Comparison of ENCODE assay signal across 8 mouse cellular contexts in the genomic region with DNA sequence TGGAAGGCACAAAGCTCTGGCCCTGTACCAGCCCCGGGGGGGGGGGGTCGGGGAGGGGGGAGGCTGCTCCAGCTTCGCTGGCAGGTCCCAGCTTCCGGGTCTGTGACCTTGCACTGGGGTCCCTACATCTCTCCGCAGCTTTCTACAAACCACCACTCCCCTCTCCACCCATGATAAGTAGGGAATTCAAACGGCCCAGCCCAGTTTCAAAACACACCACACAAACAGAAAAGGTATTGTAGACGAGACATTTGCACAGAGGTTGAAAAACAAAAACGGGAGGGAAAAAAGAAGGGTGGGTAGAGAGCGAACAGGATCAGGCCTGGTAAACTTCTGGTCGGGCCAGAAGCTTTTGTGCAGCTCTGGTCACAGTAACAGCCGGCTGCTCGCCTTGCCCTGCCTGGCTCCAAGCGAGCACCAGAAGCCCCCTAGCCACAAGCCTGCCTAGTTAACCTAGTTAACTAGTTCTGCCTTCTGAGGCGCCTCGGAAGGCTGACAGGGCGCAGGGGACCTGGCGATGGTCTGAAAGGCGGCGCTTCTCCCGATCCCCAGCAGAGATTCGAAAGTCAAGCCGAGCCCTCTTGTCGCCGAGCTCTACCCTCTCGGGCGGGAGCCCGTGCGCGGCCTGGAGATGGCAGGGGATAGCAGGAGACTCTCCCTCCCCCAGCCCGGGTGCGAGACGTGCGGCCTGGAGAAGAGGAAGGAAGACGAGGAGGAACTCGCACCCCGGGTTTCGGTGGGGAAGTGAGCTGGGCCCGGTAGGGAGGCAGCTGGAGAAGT. TPM values are rescaled to one million over a fixed set of nuclear protein-coding genes. Genes with fewer than 3 reads are reported as not detected.
DNase-seq lines count a peak whose midpoint lies in the region; ATAC-seq and TF ChIP-seq lines count a peak whose summit lies in the region.

No protein-coding gene starts in this region.

- peak; percentile 71 for DNase-seq in layer of hippocampus, adult 9-11 months
- DNase-seq in layer of hippocampus, adult 9-10 months (ENCODE audit: low spot score), result no peak
- peak; percentile 60 for DNase-seq in brain, adult 2 months (ENCODE audit: low read depth, low spot score)
- DNase-seq in gastrocnemius, postnatal 10 days, result peak; percentile 64
- DNase-seq in induced T-regulatory cell, adult 2 months (ENCODE audit: low read depth), result peak; percentile 70
- peak; percentile 80 for DNase-seq in liver, embryonic 11.5 days (ENCODE audit: low spot score)
- no peak for DNase-seq in midbrain, postnatal 0 days (ENCODE audit: low spot score)

- H3K4me3 ChIP-seq in liver, embryonic 11.5 days (ENCODE audit: low read depth, low read length), result peak overlapping the region; percentile 71
- peak overlapping the region; percentile 45 for H3K4me3 ChIP-seq in midbrain, postnatal 0 days (ENCODE audit: low read depth, low read length)
- H3K4me3 ChIP-seq in stomach, embryonic 16.5 days (replicated peaks; ENCODE audit: low read length), result peak overlapping the region; percentile 70

- TF ChIP-seq CTCF in midbrain, postnatal 0 days (IDR thresholded peaks at IDR 0.05), result no peak

- peak overlapping the region; percentile 98 for H3K4me2 ChIP-seq in liver, embryonic 11.5 days
- H3K4me2 ChIP-seq in midbrain, postnatal 0 days (ENCODE audit: low read depth, low read length, poor library complexity, severe bottlenecking), result peak overlapping the region; percentile 88
- peak overlapping the region; percentile 84 for H3K4me2 ChIP-seq in stomach, embryonic 16.5 days (ENCODE audit: low read depth, low read length)

- whole genome bisulfite sequencing in liver, embryonic 11.5 days, result under 1% methylated on average over 38 of the region's 38 CpGs
- WGBS in midbrain, postnatal 0 days, result 2% methylated on average over 36 of the region's 38 CpGs
- 1% methylated on average over 38 of the region's 38 CpGs for WGBS in stomach, embryonic 16.5 days

- peak; percentile 57 for ATAC-seq in liver, embryonic 11.5 days (replicated peaks; ENCODE audit: low FRiP score)
- ATAC-seq in midbrain, postnatal 0 days (ENCODE audit: low FRiP score), result peak; percentile 15; the same call in 1 of the 2 replicates
- ATAC-seq in stomach, embryonic 16.5 days (ENCODE audit: insufficient read depth, low FRiP score), result peak; percentile 63

- no peaks in the 10 kb centered on the region for H3K36me3 ChIP-seq in liver, embryonic 11.5 days (ENCODE audit: control insufficient read depth, insufficient read depth, low read length)
- H3K36me3 ChIP-seq in midbrain, postnatal 0 days (ENCODE audit: insufficient read depth, low read length), result no peaks in the 10 kb centered on the region
- H3K36me3 ChIP-seq in stomach, embryonic 16.5 days (ENCODE audit: control insufficient read depth, insufficient read depth, low read length), result no peaks in the 10 kb centered on the region

- H3K27ac ChIP-seq in liver, embryonic 11.5 days (ENCODE audit: low read depth, low read length), result peak overlapping the region; percentile 81
- H3K27ac ChIP-seq in midbrain, postnatal 0 days (ENCODE audit: low read depth, low read length), result 0 out of 2 replicates have a peak overlapping the region, but pooled peaks have one; percentile 21
- peak overlapping the region; percentile 90 for H3K27ac ChIP-seq in stomach, embryonic 16.5 days (ENCODE audit: low read length)

- H3K4me1 ChIP-seq in liver, embryonic 11.5 days (replicated peaks; ENCODE audit: control insufficient read depth, insufficient read depth, low read length), result peaks cover 21% of the 10 kb centered on the region
- H3K4me1 ChIP-seq in midbrain, postnatal 0 days (ENCODE audit: insufficient read depth, low read length), result peaks cover 4% of the 10 kb centered on the region
- H3K4me1 ChIP-seq in stomach, embryonic 16.5 days (ENCODE audit: control insufficient read depth, insufficient read depth, low read length), result peaks cover 19% of the 10 kb centered on the region

- H3K27me3 ChIP-seq in liver, embryonic 11.5 days (replicated peaks; ENCODE audit: control insufficient read depth, insufficient read depth, low read length), result no peaks in the 10 kb centered on the region
- H3K27me3 ChIP-seq in midbrain, postnatal 0 days (ENCODE audit: insufficient read depth, low read length), result peaks cover 9% of the 10 kb centered on the region; the same call in 1 of the 2 replicates
- H3K27me3 ChIP-seq in stomach, embryonic 16.5 days (ENCODE audit: control insufficient read depth, insufficient read depth, low read length), result no peaks in the 10 kb centered on the region

- no peaks in the 10 kb centered on the region for H3K9me3 ChIP-seq in liver, embryonic 11.5 days (ENCODE audit: control insufficient read depth, low read length)
- no peaks in the 10 kb centered on the region for H3K9me3 ChIP-seq in midbrain, postnatal 0 days (ENCODE audit: low read length)
- no peaks in the 10 kb centered on the region for H3K9me3 ChIP-seq in stomach, embryonic 16.5 days (replicated peaks; ENCODE audit: control insufficient read depth, low read length)

- H3K9ac ChIP-seq in liver, embryonic 11.5 days (ENCODE audit: low read depth, low read length), result peak overlapping the region; percentile 75
- H3K9ac ChIP-seq in midbrain, postnatal 0 days (replicated peaks; ENCODE audit: low read length, poor library complexity, severe bottlenecking), result peak overlapping the region; percentile 45
- peak overlapping the region; percentile 87 for H3K9ac ChIP-seq in stomach, embryonic 16.5 days (ENCODE audit: low read length)

RNA-seq across cellular contexts. Expression of gene Cmtm7, which starts 0.7 kb away (rescaled TPM):
- 10 to 100 TPM; 14.1 to 16.7 TPM for total RNA-seq in gastrocnemius, postnatal 10 days (2021)
- 93.7 and 99.4 TPM in 2 replicates for polyA plus RNA-seq in liver, embryonic 11.5 days (2014; fragmentation: Nextera tagmentation; extraction: Ambion mirVana)
- total RNA-seq in midbrain, postnatal 0 days (2014; rRNA removed), result 13.7 and 15.6 TPM in 2 replicates
- 8.0 and 9.1 TPM in 2 replicates for polyA plus RNA-seq in midbrain, postnatal 0 days (2015; fragmentation: Nextera tagmentation; extraction: Ambion mirVana)
- 87.2 and 95.6 TPM in 2 replicates for polyA plus RNA-seq in stomach, embryonic 16.5 days (2015; fragmentation: Nextera tagmentation; extraction: Ambion mirVana)

RNA-seq across cellular contexts. Expression of gene Cmtm6, which starts 50.0 kb away (rescaled TPM):
- total RNA-seq in gastrocnemius, postnatal 10 days (2021), result 10 to 100 TPM; 15.9 to 18.8 TPM
- 36.6 and 40.6 TPM in 2 replicates for polyA plus RNA-seq in liver, embryonic 11.5 days (2014; fragmentation: Nextera tagmentation; extraction: Ambion mirVana)
- 19.3 and 20.0 TPM in 2 replicates for total RNA-seq in midbrain, postnatal 0 days (2014; rRNA removed)
- 19.2 and 21.5 TPM in 2 replicates for polyA plus RNA-seq in midbrain, postnatal 0 days (2015; fragmentation: Nextera tagmentation; extraction: Ambion mirVana)
- polyA plus RNA-seq in stomach, embryonic 16.5 days (2015; fragmentation: Nextera tagmentation; extraction: Ambion mirVana), result 71.8 and 81.0 TPM in 2 replicates

Comparison
In these comparisons a context has a peak if more than half of its experiments do, and no peak if none do; other contexts are left out.
1. DNase-seq: peak in layer of hippocampus, adult 9-11 months (single experiment), brain, adult 2 months (single experiment), gastrocnemius, postnatal 10 days (single experiment), induced T-regulatory cell, adult 2 months (single experiment) and liver, embryonic 11.5 days (single experiment); none in layer of hippocampus, adult 9-10 months (single experiment) and midbrain, postnatal 0 days (single experiment).
2. H3K27ac ChIP-seq: peak in every context shown above with its lines; median percentile 90 in stomach, embryonic 16.5 days; 81 in liver, embryonic 11.5 days; 21 in midbrain, postnatal 0 days.
3. Peak in every context shown above with its lines, with median percentiles within 50 percentile points of each other: ATAC-seq, H3K4me2 ChIP-seq, H3K4me3 ChIP-seq and H3K9ac ChIP-seq.